Mouse (Mus musculus) right cerebral cortex, postnatal 36 days (tissue): ENCODE data around the gene Mier1.

Source experiments
- DNase-seq, 2 experiments: peaks; one replicate each; pipeline ENCODE4 v3.0.0; 2022; ENCODE audit warnings: low spot score in 2 of 2, mixed read lengths in 1 of 2

Mier1 gene

GRCm38 (mm10) chr4:103114184-103115111 is at the start of gene Mier1, which contains the start of gene Wdr78:
Mier1 (plus strand) TSS chr4:103114390.
Wdr78 (minus strand) TSS chr4:103114555.
- DNase-seq: peak; percentile 91 to 93

GRCm38 (mm10) chr4:103064421-103064820 is 49.8 kb upstream of the Mier1 start:
- DNase-seq: no peak

- no peak for DNase-seq
These were observed 49.2 kb upstream of the Mier1 start for GRCm38 (mm10) chr4:103064976-103065375.

- no peak for DNase-seq
These were observed 46.1 kb upstream of the Mier1 start for GRCm38 (mm10) chr4:103067906-103068655.

GRCm38 (mm10) chr4:103070631-103071030 is 43.6 kb upstream of the Mier1 start:
- no peak for DNase-seq

GRCm38 (mm10) chr4:103085237-103085636 is 29.0 kb upstream of the Mier1 start:
- no peak for DNase-seq

- DNase-seq: peak in 1 of 2 experiments; percentile 14
These were observed 18.3 kb upstream of the Mier1 start for GRCm38 (mm10) chr4:103095921-103096320.

GRCm38 (mm10) chr4:103098532-103098931 is 15.7 kb upstream of the Mier1 start:
- no peak for DNase-seq

GRCm38 (mm10) chr4:103112651-103113050 is 1.5 kb upstream of the Mier1 start:
- no peak for DNase-seq

GRCm38 (mm10) chr4:103113402-103113801 is 788 bp upstream of the Mier1 start:
- DNase-seq: no peak

GRCm38 (mm10) chr4:103118888-103119228 is 4.7 kb downstream of the Mier1 start:
- DNase-seq: no peak

GRCm38 (mm10) chr4:103119229-103120027 is 5.2 kb downstream of the Mier1 start:
- DNase-seq: peak; percentile 51 to 52

GRCm38 (mm10) chr4:103120028-103120384 is 5.8 kb downstream of the Mier1 start:
- no peak for DNase-seq

- DNase-seq: no peak
These were observed 6.2 kb downstream of the Mier1 start for GRCm38 (mm10) chr4:103120395-103120794.

- no peak for DNase-seq
These were observed 6.7 kb downstream of the Mier1 start for GRCm38 (mm10) chr4:103120874-103121389.

- DNase-seq: no peak
These were observed 8.9 kb downstream of the Mier1 start for GRCm38 (mm10) chr4:103123086-103123485.

GRCm38 (mm10) chr4:103123606-103124005 is 9.4 kb downstream of the Mier1 start:
- DNase-seq: no peak

GRCm38 (mm10) chr4:103126533-103126932 is 12.3 kb downstream of the Mier1 start:
- DNase-seq: no peak

GRCm38 (mm10) chr4:103136946-103137345 is 22.8 kb downstream of the Mier1 start:
- no peak for DNase-seq

GRCm38 (mm10) chr4:103146339-103146738 is 32.1 kb downstream of the Mier1 start:
- DNase-seq: peak; percentile 58 to 73

- no peak for DNase-seq
These were observed 37.8 kb downstream of the Mier1 start for GRCm38 (mm10) chr4:103151946-103152345.

GRCm38 (mm10) chr4:103158781-103159180 is 44.6 kb downstream of the Mier1 start:
- no peak for DNase-seq
